Mouse (Mus musculus) natural killer cell, adult 2 months (primary cell): ENCODE measurements at regions not wholly inside any gene's neighbourhood (a gene's known extent, or its start where the extent isn't known, plus 50 kb on each side); places are given as distances from the start of the nearest gene placed in this dataset.

ENCODE experiments used
- DNase-seq, 2 experiments: peaks; one replicate each; pipeline ENCODE4 v3.0.0; 2022; ENCODE audit warnings: low spot score in 2 of 2

- no peak for DNase-seq
These were observed 325.6 kb upstream of the Itga1 start for GRCm38 (mm10) chr13:115427091-115428033.

GRCm38 (mm10) chr13:115425610-115426562 lies 324.1 kb upstream of the Itga1 start:
- no peak for DNase-seq

- no peak for DNase-seq
These were observed 322.0 kb upstream of the Itga1 start for GRCm38 (mm10) chr13:115423761-115424160.

GRCm38 (mm10) chr13:115421483-115421882 lies 319.7 kb upstream of the Itga1 start:
- DNase-seq: no peak

- DNase-seq: no peak
These were observed 316.1 kb upstream of the Itga1 start for GRCm38 (mm10) chr13:115417829-115418228.

- DNase-seq: no peak
These were observed 312.2 kb upstream of the Itga1 start for GRCm38 (mm10) chr13:115413721-115414531.

- no peak for DNase-seq
These were observed 304.2 kb upstream of the Itga1 start for GRCm38 (mm10) chr13:115405916-115406315.

- no peak for DNase-seq
These were observed 299.0 kb upstream of the Itga1 start for GRCm38 (mm10) chr13:115400706-115401215.

GRCm38 (mm10) chr13:115379682-115380081 lies 277.9 kb upstream of the Itga1 start:
- DNase-seq: no peak

- no peak for DNase-seq
These were observed 274.6 kb upstream of the Itga1 start for GRCm38 (mm10) chr13:115376180-115376880.

GRCm38 (mm10) chr13:115361457-115361856 lies 259.7 kb upstream of the Itga1 start:
- no peak for DNase-seq

- no peak for DNase-seq
These were observed 245.2 kb upstream of the Itga1 start for GRCm38 (mm10) chr13:115347022-115347398.

- DNase-seq: no peak
These were observed 244.6 kb upstream of the Itga1 start for GRCm38 (mm10) chr13:115346115-115347021.

- no peak for DNase-seq
These were observed 227.5 kb upstream of the Itga1 start for GRCm38 (mm10) chr13:115329000-115329960.

GRCm38 (mm10) chr13:115326294-115326693 lies 224.5 kb upstream of the Itga1 start:
- DNase-seq: no peak

- DNase-seq: no peak
These were observed 214.9 kb upstream of the Itga1 start for GRCm38 (mm10) chr13:115316681-115317080.

- no peak for DNase-seq
These were observed 206.8 kb upstream of the Itga1 start for GRCm38 (mm10) chr13:115308586-115308985.

- DNase-seq: no peak
These were observed 185.6 kb upstream of the Itga1 start for GRCm38 (mm10) chr13:115287371-115287770.
